Mouse (Mus musculus): ENCODE results near the gene D6Ertd527e. TPM values are rescaled to one million over a fixed set of nuclear protein-coding genes. Genes with fewer than 3 reads are reported as not detected.
"Not testable (repeated sequence)": the region's sequence is repeated elsewhere in the genome, so short reads cannot be mapped to it uniquely, and the experiment has no call there.

Gene D6Ertd527e
- under 1 TPM in 1 of 4 experiments, not detected in 3; 0.41 TPM for total RNA-seq (2022)

DNA sequence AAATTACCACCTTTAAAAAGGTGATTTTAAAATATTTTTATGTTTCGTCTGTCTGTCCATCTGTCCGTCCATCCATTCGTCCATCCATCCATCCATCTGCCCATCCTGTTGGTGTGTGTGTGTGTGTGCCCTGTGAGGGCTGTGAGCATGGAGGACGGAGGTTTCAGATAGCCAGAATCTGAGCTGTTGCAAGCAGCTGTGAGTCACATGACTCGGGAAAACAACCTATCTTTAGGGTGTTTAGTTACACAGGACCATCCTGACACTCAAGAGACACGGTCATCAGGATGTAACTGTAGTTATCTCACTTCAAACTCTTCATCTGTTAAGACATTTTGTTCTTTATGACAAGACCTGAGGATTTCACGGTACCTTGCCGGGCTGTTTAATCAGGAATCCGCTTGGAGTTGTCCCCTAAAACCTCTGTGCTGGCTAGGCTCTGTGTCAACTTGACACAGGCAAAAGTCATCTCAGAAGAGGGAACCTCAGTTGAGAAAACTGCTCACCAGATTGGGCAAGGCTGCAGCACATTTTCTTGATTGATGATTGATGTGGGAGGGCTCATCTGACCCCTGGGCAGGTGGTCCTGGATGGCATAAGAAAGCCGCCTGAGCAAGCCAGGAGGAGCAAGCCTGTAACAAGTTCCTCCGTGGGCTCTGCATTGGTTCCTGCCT, at the start of gene D6Ertd527e:
Gene D6Ertd527e, plus strand, starts transcription at position 624 of the 674 bp plus-strand sequence.
- DNase-seq (ENCODE audit: low spot score in 2 of 2): no peak

DNA sequence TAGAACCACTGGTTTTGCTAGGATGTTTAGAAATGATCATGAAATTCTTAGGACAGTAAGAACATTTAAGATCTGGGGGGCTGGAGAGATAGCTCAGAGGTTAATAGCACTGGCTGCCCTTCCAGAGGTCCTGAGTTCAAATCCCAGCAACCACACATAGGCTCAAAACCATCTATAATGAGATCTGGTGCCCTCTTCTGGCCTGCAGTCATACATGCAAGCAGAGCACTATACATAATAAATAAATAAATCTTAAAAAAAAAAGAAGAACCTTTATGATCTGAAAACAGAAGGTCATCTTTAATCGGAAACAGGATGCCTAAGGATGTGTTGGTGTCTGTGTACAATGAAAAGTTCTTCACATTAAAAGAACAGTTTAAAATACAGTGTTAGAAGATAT, 44.8 kb upstream of the D6Ertd527e start:
- DNase-seq (ENCODE audit: low spot score in 2 of 2): no peak

DNA sequence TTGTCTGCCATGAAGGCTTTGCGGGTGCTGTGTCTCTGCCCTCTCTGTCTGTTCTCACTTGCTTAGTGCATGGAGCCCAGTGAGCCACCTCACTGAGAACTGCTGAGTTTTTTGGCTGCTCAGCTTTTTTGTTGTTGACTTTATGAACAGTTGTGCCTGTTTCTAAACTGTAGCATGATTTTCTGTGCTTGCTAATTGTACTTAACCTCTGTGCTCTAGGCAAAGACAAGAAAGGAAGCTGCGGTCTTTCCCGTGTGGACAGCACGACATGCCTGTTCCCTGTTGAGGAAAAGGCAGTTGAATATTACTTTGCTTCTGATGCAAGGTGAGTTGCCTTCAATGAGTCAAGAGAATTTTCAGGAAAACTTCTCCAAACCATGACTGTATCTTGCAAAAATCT, 41.0 kb upstream of the D6Ertd527e start:
- DNase-seq (ENCODE audit: low spot score in 2 of 2): no peak

- DNase-seq (ENCODE audit: low spot score in 2 of 2): no peak
Measured at GRCm38 (mm10) chr6:87068209-87068608, 36.3 kb upstream of the D6Ertd527e start.

DNA sequence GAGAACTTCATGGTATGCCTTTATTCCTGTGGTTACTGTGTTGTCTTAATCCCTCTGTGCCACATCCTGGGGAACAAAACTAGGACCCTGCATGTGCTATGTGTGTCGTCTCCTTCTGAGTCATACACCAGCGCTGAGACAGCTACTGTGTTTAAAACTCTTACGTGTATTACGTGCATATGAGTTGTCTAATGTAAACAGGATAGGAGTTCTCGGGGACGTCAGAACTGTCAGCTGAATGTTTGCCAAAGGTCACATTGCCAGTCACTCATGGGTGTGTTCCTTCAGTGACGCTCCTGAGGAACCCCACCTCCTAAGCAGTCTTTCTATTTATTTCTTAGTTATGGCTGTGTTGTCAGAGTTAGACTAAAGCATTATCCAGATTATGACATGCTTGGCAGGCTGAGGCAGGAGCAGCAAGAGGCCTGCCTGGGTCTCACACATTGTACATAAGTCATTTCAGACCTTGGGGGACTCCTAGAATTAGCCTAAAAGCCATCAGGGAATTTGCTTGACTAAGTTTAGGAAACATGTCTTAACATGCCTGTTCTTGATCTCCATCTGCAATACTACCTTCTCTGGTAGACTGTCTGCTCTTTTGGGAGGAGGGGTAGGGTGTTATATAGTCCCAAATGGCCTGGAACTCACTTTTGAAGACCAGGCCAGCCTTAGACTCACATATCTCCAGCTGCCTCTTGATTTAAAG, 35.2 kb upstream of the D6Ertd527e start:
- no peak for DNase-seq (ENCODE audit: low spot score in 2 of 2)

- DNase-seq (ENCODE audit: low spot score in 2 of 2): no peak
Measured at GRCm38 (mm10) chr6:87070641-87071040, 33.9 kb upstream of the D6Ertd527e start.

DNA sequence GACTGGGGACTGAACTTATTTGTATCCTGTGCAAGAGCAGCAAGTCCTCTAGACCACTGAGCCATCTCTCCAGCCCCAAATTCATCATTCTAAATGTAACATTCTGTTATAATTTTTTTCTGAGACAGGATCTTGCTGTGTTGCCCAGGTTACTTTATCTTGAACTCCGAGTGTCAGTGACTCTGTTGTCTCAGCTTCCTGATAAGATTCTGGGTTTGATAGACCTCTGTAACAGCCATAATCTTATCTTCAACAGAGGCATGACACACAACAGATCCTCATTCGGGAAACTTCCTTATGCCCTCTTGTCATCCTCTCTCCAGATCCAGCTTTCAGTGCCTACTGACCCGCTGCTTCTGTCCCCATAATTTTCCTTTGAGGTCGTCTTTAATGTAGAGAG, 31.8 kb upstream of the D6Ertd527e start:
- no peak for DNase-seq (ENCODE audit: low spot score in 2 of 2)

- no peak for DNase-seq (ENCODE audit: low spot score in 2 of 2)
Measured at GRCm38 (mm10) chr6:87075092-87075685, 29.4 kb upstream of the D6Ertd527e start.

DNA sequence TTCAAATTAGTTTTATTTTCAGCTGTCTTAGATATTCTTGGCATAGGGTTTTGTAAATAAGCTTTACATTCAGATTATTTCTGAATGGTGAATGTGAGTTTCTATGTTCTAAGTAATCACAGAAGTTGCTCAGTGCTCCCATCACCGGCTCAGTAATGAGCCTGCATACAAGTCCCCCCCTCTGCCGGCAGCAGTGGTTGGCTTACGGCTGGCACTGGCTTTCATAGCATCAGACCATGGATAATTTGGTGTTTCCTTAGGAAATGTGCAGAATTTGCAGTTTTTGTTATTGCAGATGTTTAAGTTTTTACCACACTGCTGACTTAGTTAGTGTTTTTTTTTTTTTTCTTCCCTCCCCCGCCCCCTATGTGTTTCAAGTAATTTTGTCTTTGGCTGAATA, 25.1 kb upstream of the D6Ertd527e start:
- DNase-seq (ENCODE audit: low spot score in 2 of 2): no peak

- DNase-seq (ENCODE audit: low spot score in 2 of 2): no peak
Measured at GRCm38 (mm10) chr6:87085026-87085425, 19.5 kb upstream of the D6Ertd527e start.

GRCm38 (mm10) chr6:87088356-87088755, 16.2 kb upstream of the D6Ertd527e start:
- no peak for DNase-seq (ENCODE audit: low spot score in 2 of 2)

- DNase-seq (ENCODE audit: low spot score in 2 of 2): no peak
Measured at GRCm38 (mm10) chr6:87090877-87091276, 13.7 kb upstream of the D6Ertd527e start.

GRCm38 (mm10) chr6:87092476-87092875, 12.1 kb upstream of the D6Ertd527e start:
- no peak for DNase-seq (ENCODE audit: low spot score in 2 of 2)

DNA sequence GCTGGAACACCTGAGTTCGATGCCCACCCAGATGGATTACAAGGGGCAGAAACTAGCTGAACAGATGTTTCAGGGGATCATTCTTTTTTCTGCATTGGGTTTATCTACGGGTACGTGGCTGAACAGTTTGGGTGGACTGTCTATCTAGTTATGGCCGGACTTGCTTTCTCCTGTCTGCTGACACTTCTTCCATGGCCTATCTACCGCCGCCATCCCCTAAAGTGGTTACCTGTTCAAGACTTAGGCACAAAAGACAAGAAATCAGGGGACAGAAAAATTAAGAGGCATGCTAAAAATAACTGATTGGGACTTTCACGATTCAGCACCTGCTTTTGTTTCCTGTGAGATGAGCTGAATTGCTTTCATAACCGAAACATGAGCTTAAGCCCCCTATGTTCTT, 10.9 kb upstream of the D6Ertd527e start:
- DNase-seq (ENCODE audit: low spot score in 2 of 2): not testable (repeated sequence)

GRCm38 (mm10) chr6:87099261-87099660, 5.3 kb upstream of the D6Ertd527e start:
- no peak for DNase-seq (ENCODE audit: low spot score in 2 of 2)

- DNase-seq (ENCODE audit: low spot score in 2 of 2): no peak
Measured at GRCm38 (mm10) chr6:87099671-87100296, 4.8 kb upstream of the D6Ertd527e start.

DNA sequence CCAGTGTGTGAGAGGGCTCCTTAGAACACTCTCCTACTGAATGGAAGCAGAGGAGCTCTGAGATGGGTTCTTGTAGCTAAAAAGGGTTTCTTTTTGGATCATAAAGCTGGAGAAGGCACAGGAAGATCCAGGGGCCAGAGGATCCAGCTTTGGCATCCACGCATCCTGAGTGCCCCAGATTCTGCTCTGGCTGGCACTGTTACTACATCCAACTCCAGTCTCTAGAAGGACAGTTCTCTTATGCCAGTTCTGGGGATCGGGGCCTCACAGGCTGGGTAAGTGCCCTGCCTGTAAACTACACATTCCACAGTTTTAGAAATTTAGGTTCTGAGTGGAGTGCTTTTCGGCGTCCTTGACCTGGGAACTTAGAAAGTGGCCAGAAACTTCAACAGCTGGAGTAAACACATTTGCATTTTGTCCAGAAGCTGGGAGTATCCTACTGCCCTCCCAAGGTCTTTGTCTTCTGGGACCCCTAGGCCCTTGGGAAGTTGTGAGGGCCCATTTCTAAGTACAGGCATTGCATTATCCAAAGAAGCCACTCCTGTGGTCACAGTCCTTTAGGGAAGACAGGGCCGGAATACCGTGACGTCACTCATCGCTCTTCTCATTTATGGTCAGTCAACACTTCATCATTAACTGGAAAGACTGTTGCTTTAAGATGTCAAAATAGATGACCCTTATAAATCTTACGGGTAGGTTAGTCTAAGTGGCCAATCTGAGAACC, 4.1 kb upstream of the D6Ertd527e start:
- no peak for DNase-seq (ENCODE audit: low spot score in 2 of 2)

- DNase-seq (ENCODE audit: low spot score in 2 of 2): peak; percentile 78 to 96
Measured at GRCm38 (mm10) chr6:87101281-87101954, 3.1 kb upstream of the D6Ertd527e start.

- DNase-seq (ENCODE audit: low spot score in 2 of 2): no peak
Measured at GRCm38 (mm10) chr6:87101955-87102353, 2.6 kb upstream of the D6Ertd527e start.

DNA sequence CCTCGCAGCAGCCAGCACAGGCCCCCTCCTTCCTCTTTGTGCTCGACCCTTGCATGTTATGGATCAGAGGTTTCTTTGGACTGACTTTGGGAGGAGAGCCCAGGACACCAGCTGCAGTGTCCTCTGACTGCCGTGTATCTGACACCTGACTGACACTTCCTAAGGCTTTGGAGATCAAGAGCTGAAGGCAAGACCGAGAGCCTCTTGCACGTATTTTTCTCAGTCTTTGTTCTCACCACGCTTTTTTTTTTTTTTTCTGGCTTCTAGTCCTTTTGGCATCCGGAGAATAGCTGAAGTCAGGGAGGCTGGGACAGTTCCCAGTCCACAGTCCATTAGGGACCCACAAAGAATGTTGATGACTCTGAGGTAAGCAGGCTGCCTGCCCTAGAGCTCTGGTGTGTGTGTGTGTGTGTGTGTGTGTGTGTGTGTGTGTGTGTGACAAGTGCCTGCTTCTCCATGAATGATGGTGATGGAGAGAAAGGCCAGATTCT, 2.1 kb upstream of the D6Ertd527e start:
- DNase-seq (ENCODE audit: low spot score in 2 of 2): peak in 1 of 2 experiments; percentile 19

- DNase-seq (ENCODE audit: low spot score in 2 of 2): no peak
Measured at GRCm38 (mm10) chr6:87103314-87103713, 1.2 kb upstream of the D6Ertd527e start.

Data from left cerebral cortex, adult 8-10 months (tissue).